Mouse (Mus musculus): ENCODE data around the gene Ganc.

The Ganc gene

DNA sequence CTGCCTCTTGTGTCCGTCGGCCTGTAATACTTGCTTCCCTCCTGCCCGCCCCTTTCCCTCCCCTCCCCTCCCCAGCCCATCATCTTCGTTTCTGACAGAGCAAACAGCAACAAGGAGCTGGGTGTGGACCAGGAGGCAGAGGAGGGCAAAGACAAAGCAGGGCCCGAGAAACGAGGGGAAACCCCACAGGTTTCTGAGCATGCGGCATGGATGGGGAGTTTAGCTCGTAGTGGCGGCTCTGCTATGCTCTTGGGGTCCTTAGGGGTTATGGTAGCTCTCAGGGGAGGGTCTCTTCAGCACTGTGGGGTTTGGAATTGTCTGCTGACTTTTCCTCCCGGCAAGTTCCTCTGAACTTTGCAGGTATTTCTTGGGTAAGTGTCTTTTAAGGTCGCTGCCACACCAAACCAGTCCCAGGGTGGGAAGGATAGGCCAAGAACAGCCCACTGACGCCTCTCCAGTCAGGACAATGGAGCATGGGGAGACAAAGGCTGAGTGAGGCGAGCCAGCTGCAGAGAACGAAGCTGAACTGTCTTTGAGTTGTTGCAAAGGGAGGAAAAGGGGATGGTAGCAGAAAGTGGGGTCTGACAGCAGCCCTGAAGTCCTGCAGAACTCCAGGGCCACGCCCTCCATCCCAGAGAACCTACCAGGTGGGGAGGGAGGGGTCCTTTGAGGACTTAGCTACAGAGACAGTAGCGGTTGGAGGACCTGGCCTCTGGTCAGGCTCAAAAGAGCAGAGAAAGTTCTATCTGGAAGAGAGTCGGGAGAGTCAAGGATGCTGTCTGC lies 97.6 kb downstream of the Ganc start:
- peak; percentile 27 for DNase-seq (ENCODE audit: low read depth, low spot score)

DNA sequence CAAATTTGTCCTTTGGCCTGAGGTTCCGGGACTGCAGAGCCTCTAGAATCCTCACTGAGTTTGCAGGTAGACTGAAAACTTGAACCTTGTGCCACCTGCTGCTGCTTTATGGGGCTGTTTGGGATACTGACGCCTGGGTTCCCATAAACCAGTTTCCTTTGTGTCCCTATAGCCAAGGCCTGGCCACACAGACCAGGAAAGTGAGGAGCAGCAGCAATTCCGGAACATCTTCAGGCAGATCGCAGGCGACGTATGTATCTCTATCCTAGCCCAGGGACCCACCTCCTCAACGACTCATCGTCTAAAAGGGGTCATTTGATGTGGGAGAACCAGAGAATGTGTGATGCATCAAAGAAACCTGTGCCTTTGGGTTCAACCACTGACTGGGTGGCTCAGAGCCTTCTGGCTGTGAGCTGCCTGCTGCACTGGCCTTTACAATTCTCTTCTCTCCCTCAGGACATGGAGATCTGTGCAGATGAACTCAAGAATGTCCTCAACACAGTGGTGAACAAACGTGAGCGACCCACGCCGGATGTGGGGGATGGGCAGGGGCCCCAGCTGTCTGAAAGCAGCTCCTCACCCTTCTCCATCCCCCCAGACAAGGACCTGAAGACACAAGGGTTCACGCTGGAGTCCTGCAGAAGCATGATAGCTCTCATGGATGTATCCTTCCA lies 98.4 kb downstream of the Ganc start:
- peak; percentile 59 for DNase-seq (ENCODE audit: low read depth, low spot score)

GRCm38 (mm10) chr2:120502605-120502990 lies 98.9 kb downstream of the Ganc start:
- no peak for DNase-seq (ENCODE audit: low read depth, low spot score)

DNA sequence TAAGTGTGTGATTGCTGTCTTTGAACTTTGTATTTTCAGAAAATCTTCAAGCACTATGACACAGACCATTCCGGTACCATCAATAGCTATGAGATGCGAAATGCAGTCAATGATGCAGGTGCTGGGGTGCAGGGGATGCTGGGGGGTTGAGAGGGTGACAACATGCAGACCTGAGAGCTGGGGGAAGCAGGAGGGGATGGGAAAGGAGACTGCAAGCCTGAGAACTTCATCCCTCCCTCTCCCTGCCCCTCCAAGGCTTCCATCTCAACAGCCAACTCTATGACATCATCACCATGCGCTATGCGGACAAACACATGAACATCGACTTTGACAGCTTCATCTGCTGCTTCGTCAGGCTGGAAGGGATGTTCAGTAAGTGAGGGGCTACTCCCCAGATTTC lies 99.4 kb downstream of the Ganc start:
- DNase-seq (ENCODE audit: low read depth, low spot score): no peak

DNA sequence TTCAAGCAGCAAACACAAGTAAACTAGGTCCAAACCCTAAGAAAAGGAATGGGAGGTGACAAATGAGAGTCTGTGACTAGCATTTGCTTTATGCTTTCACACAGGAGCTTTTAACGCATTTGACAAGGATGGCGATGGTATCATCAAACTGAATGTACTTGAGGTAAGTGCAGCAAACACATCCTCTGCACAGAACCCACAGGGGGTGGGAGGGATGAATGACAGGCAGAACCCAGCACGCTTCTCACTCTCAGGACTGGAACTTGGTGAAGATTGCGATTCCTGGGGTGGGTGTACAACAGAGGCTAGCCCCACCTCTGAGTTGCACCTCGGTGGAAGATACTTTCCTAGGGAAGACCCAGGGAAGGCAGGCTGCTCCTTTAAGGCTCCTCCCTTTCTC lies 100.3 kb downstream of the Ganc start:
- no peak for DNase-seq (ENCODE audit: low read depth, low spot score)
